Mouse (Mus musculus) lung, postnatal 0 days (tissue): ENCODE results near the gene N4bp2l2.

Experiments
- CTCF ChIP-seq: IDR thresholded peaks from 2 replicates; pipeline ENCODE4 v1.5.1; 2016; ENCODE audit warnings: antibody characterized with exemption, mild to moderate bottlenecking
- EP300 ChIP-seq: IDR thresholded peaks from 2 replicates; pipeline ENCODE4 v1.6.1; 2016; ENCODE audit warnings: antibody characterized with exemption, mild to moderate bottlenecking, control low read depth

- TF ChIP-seq CTCF (no peak), EP300 (no peak)
Measured at GRCm38 (mm10) chr5:150611136-150611535, 54.8 kb downstream of the N4bp2l2 start.
